Comparison of ENCODE assay signal across 10 mouse cellular contexts in genomic region chr14:32609392-32609791, GRCm38 (mm10). TPM values are rescaled to one million over a fixed set of nuclear protein-coding genes. Genes with fewer than 3 reads are reported as not detected.
DNase-seq lines count a peak whose midpoint lies in the region; ATAC-seq and TF ChIP-seq lines count a peak whose summit lies in the region.
"Had no signal": no experiment of that assay in that cellular context is flagged by ENCODE, and none has a peak within 500 bp of the region (broad histone marks: within the 10 kb centered on the region; RNA-seq: fewer than 3 reads in every experiment).

No protein-coding gene starts in this region.

- no peak overlapping the region for H3K27ac ChIP-seq in midbrain, embryonic 10.5 days (replicated peaks)
- H3K27ac ChIP-seq in midbrain, embryonic 15.5 days: no peak overlapping the region
- no peak overlapping the region for H3K27ac ChIP-seq in hindbrain, embryonic 15.5 days (replicated peaks)
- no peak overlapping the region for H3K27ac ChIP-seq in liver, postnatal 0 days (ENCODE audit: low read depth)
- H3K27ac ChIP-seq: heart, embryonic 15.5 days had no signal

- H3K4me2 ChIP-seq in midbrain, embryonic 15.5 days: no peak overlapping the region
- no peak overlapping the region for H3K4me2 ChIP-seq in hindbrain, embryonic 15.5 days
- no peak overlapping the region for H3K4me2 ChIP-seq in liver, postnatal 0 days (ENCODE audit: low read depth, low read length)
- H3K4me2 ChIP-seq: heart, embryonic 15.5 days had no signal

- no peak overlapping the region for H3K9ac ChIP-seq in midbrain, embryonic 15.5 days
- H3K9ac ChIP-seq in hindbrain, embryonic 15.5 days: no peak overlapping the region
- no peak overlapping the region for H3K9ac ChIP-seq in liver, postnatal 0 days (replicated peaks)
- H3K9ac ChIP-seq: heart, embryonic 15.5 days had no signal

- H3K9me3 ChIP-seq in midbrain, embryonic 10.5 days (replicated peaks): no peaks in the 10 kb centered on the region
- no peaks in the 10 kb centered on the region for H3K9me3 ChIP-seq in midbrain, embryonic 15.5 days
- H3K9me3 ChIP-seq in hindbrain, embryonic 15.5 days: no peaks in the 10 kb centered on the region
- no peaks in the 10 kb centered on the region for H3K9me3 ChIP-seq in liver, postnatal 0 days (ENCODE audit: low read length)
- H3K9me3 ChIP-seq: heart, embryonic 15.5 days had no signal

- 20% methylated on average over 3 of the region's 3 CpGs for WGBS in midbrain, embryonic 10.5 days
- 27% methylated on average over 3 of the region's 3 CpGs for WGBS in midbrain, embryonic 15.5 days
- 26% methylated on average over 3 of the region's 3 CpGs for WGBS in hindbrain, embryonic 15.5 days
- WGBS in liver, postnatal 0 days (ENCODE audit: insufficient replicate concordance): 18% methylated on average over 3 of the region's 3 CpGs

- no peaks in the 10 kb centered on the region; the same call in 1 of the 2 replicates for H3K27me3 ChIP-seq in midbrain, embryonic 10.5 days (ENCODE audit: low read depth, poor library complexity, severe bottlenecking)
- no peaks in the 10 kb centered on the region for H3K27me3 ChIP-seq in midbrain, embryonic 15.5 days (replicated peaks)
- H3K27me3 ChIP-seq in hindbrain, embryonic 15.5 days: no peaks in the 10 kb centered on the region
- no peaks in the 10 kb centered on the region; the same call in 1 of the 2 replicates for H3K27me3 ChIP-seq in liver, postnatal 0 days (ENCODE audit: insufficient read depth, low read length)

- H3K36me3 ChIP-seq in midbrain, embryonic 10.5 days: no peaks in the 10 kb centered on the region
- no peaks in the 10 kb centered on the region for H3K36me3 ChIP-seq in midbrain, embryonic 15.5 days (replicated peaks)
- no peaks in the 10 kb centered on the region for H3K36me3 ChIP-seq in hindbrain, embryonic 15.5 days
- no peaks in the 10 kb centered on the region for H3K36me3 ChIP-seq in liver, postnatal 0 days (replicated peaks; ENCODE audit: insufficient read depth, low read length)
- H3K36me3 ChIP-seq: heart, embryonic 15.5 days had no signal

- peak; percentile 79 for TF ChIP-seq CTCF in liver, postnatal 0 days (IDR thresholded peaks at IDR 0.05; ENCODE audit: low read depth)

- ATAC-seq in midbrain, embryonic 15.5 days (replicated peaks): no peak
- ATAC-seq in hindbrain, embryonic 15.5 days (ENCODE audit: low FRiP score, low read depth): peak; percentile 56; the same call in 1 of the 2 replicates
- ATAC-seq in liver, postnatal 0 days: peak; percentile 84

- H3K4me3 ChIP-seq in midbrain, embryonic 10.5 days: no peak overlapping the region
- no peak overlapping the region for H3K4me3 ChIP-seq in midbrain, embryonic 15.5 days
- H3K4me3 ChIP-seq in hindbrain, embryonic 15.5 days: no peak overlapping the region
- no peak overlapping the region for H3K4me3 ChIP-seq in liver, postnatal 0 days (ENCODE audit: low read depth, low read length)
- H3K4me3 ChIP-seq: heart, embryonic 15.5 days; myocyte had no signal

- DNase-seq in cerebellum, adult 8-10 months: peak; percentile 20
- no peak for DNase-seq in cerebellum, adult 9-11 months
- peak; percentile 34 for DNase-seq in midbrain, embryonic 10.5 days (ENCODE audit: low spot score)
- DNase-seq in adrenal gland, postnatal 25 days: peak; percentile 54
- peak; percentile 47 for DNase-seq in liver, postnatal 0 days
- DNase-seq in spleen, postnatal 36 days (ENCODE audit: low spot score in 2 of 2): no peak

- H3K4me1 ChIP-seq in midbrain, embryonic 10.5 days: peaks cover 15% of the 10 kb centered on the region
- peaks cover 8% of the 10 kb centered on the region; the same call in 1 of the 2 replicates for H3K4me1 ChIP-seq in midbrain, embryonic 15.5 days
- peaks cover 13% of the 10 kb centered on the region for H3K4me1 ChIP-seq in hindbrain, embryonic 15.5 days (replicated peaks)
- H3K4me1 ChIP-seq in liver, postnatal 0 days (ENCODE audit: insufficient read depth): no peaks in the 10 kb centered on the region
- H3K4me1 ChIP-seq: heart, embryonic 15.5 days had no signal

- no peak for TF ChIP-seq EP300 in liver, postnatal 0 days (IDR thresholded peaks at IDR 0.05; ENCODE audit: low read depth)

RNA-seq across cellular contexts. Expression of gene Prrxl1, which starts 10.2 kb away (rescaled TPM):
- polyA plus RNA-seq in midbrain, embryonic 10.5 days (2016; fragmentation: Nextera tagmentation; extraction: Ambion mirVana): 6.0 and 8.1 TPM in 2 replicates
- polyA plus RNA-seq in midbrain, embryonic 15.5 days (2015; fragmentation: Nextera tagmentation; extraction: Ambion mirVana): 2.0 and 2.9 TPM in 2 replicates
- 1.1 and 2.2 TPM in 2 replicates for total RNA-seq in adrenal gland, postnatal 25 days (2021)
- polyA plus RNA-seq in hindbrain, embryonic 15.5 days (2015; fragmentation: Nextera tagmentation; extraction: Ambion mirVana): 48.5 and 54.6 TPM in 2 replicates
- 0.05 TPM in 1 of 2 replicates, not detected in the other for polyA plus RNA-seq in liver, postnatal 0 days (2015; fragmentation: Nextera tagmentation; extraction: Ambion mirVana)
- polyA plus RNA-seq: myocyte had no signal

Comparison
In these comparisons a context has a peak if more than half of its experiments do, and no peak if none do; other contexts are left out.
1. DNase-seq: peak in cerebellum, adult 8-10 months (single experiment), midbrain, embryonic 10.5 days (single experiment), adrenal gland, postnatal 25 days (single experiment) and liver, postnatal 0 days (single experiment); none in cerebellum, adult 9-11 months (single experiment) and spleen, postnatal 36 days (0 of 2).